8 mouse cellular contexts compared by ENCODE assay signal in genomic region chr2:34530042-34530441, GRCm38 (mm10).
DNase-seq lines count a peak whose midpoint lies in the region; ATAC-seq and TF ChIP-seq lines count a peak whose summit lies in the region.

No protein-coding gene starts in this region.

- no peak overlapping the region for H3K4me2 ChIP-seq in neural tube, embryonic 13.5 days

- intact Hi-C loops in gastrocnemius, adult 2 months (cut with DNase I) = no loop called here
- intact Hi-C loops in heart, postnatal 25 days (cut with DNase I) = no loop called here

- WGBS in neural tube, embryonic 13.5 days = 21% methylated on average over 3 of the region's 3 CpGs

- no peak for ATAC-seq in neural tube, embryonic 13.5 days (ENCODE audit: low read depth)

- H3K27me3 ChIP-seq in neural tube, embryonic 13.5 days = no peaks in the 10 kb centered on the region

- peak; percentile 23 for DNase-seq in gastrocnemius, adult 2 months
- no peak for DNase-seq in gastrocnemius, postnatal 4 days (ENCODE audit: low spot score in 2 of 2)
- DNase-seq in neural tube, embryonic 10.5 days (ENCODE audit: extremely low spot score, low spot score) = no peak
- DNase-seq in embryo, embryonic 11 days = peak; percentile 42
- DNase-seq in thymus, postnatal 4 days = peak; percentile 63
- DNase-seq in kidney, adult 8-10 months = no peak
- DNase-seq in heart, postnatal 25 days (ENCODE audit: low spot score) = no peak

- H3K4me3 ChIP-seq in gastrocnemius, adult 2 months = no peak overlapping the region
- no peak overlapping the region for H3K4me3 ChIP-seq in neural tube, embryonic 13.5 days

- no peaks in the 10 kb centered on the region for H3K9me3 ChIP-seq in neural tube, embryonic 13.5 days

- TF ChIP-seq CTCF in gastrocnemius, adult 2 months (IDR thresholded peaks at IDR 0.05) = peak; percentile 30; the same call in 1 of the 2 replicates

- H3K9ac ChIP-seq in neural tube, embryonic 13.5 days = 0 out of 2 replicates have a peak overlapping the region, but pooled peaks have one; percentile 17

- no peaks in the 10 kb centered on the region for H3K36me3 ChIP-seq in neural tube, embryonic 13.5 days

- no peak overlapping the region for H3K27ac ChIP-seq in gastrocnemius, adult 2 months
- no peak overlapping the region for H3K27ac ChIP-seq in neural tube, embryonic 13.5 days (replicated peaks)

- peaks cover 64% of the 10 kb centered on the region for H3K4me1 ChIP-seq in neural tube, embryonic 13.5 days (replicated peaks)

Comparison
In these comparisons a context has a peak if more than half of its experiments do, and no peak if none do; other contexts are left out.
1. DNase-seq: peak in gastrocnemius, adult 2 months (single experiment), embryo, embryonic 11 days (single experiment) and thymus, postnatal 4 days (single experiment); none in gastrocnemius, postnatal 4 days (0 of 2), neural tube, embryonic 10.5 days (single experiment), kidney, adult 8-10 months (0 of 2) and heart, postnatal 25 days (single experiment).